Mouse (Mus musculus): ENCODE measurements around the gene Tada2b.

Gene Tada2b

DNA sequence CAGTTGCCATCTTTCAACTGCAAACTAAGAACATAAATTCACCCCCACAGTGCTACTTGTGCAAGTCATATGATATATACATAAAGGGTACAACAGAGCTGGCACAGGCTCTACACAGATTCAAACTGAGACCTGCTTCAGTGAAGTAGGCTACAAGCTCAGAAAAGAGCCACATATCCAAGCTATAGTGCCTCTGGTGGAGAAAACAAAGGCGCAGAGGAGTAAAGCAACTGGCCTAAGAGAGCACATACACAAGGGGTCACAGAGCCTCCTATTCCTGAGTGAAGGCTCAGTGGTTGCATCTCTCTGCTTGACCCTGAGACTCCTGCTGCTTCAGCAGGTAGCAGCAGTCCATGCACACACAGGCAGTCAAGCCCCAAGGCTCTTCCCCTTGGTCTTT lies 3.0 kb downstream of the Tada2b start:
- in situ Hi-C loops (cut with MboI, MseI): loop anchor here (5.0 kb wide), 1 partner anchor 101 kb away; no protein-coding TSS in a partner anchor

DNA sequence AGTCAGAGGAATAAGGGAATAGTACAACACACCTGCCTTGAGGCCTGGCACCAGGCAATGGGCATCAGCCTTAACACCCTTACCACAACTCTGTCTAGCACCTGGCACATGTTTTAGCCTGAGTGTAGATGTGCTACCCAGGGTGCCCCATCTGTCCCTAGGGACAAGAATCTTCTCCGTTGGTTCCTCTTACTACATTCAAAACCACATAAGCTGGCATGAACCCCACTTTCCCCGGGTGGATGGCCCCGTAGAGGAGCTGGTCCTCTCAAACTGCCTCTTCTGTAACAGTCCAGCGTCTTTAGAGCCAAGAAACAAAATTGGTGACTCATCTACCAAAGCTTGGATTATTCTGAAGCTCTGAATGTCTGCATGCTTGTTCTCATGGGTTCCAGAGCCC lies 3.7 kb downstream of the Tada2b start:
- in situ Hi-C loops (cut with MboI, MseI): loop anchor here (5.0 kb wide), 1 partner anchor 102 kb away; no protein-coding TSS in a partner anchor

DNA sequence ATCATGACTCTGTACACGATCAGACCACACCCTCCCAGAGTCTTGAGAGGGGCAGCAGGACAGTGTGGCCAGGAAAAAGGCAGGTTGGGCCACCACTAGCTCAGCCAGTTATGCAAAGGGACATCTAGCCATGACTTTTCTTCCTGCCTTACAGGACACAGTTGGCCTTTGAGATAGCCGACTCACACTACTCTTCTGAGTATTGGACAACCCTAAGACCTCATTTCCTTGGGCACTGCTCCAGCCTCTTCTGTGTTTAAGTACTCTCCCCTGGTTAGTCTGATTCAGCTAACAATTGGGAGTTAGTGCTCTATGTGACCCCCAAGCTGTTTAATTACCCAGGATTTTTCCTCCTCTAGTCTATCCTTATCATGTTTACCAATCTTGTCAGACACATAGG lies 4.3 kb downstream of the Tada2b start:
- in situ Hi-C loops (cut with MboI, MseI): loop anchor here (5.0 kb wide), 1 partner anchor 103 kb away; no protein-coding TSS in a partner anchor

DNA sequence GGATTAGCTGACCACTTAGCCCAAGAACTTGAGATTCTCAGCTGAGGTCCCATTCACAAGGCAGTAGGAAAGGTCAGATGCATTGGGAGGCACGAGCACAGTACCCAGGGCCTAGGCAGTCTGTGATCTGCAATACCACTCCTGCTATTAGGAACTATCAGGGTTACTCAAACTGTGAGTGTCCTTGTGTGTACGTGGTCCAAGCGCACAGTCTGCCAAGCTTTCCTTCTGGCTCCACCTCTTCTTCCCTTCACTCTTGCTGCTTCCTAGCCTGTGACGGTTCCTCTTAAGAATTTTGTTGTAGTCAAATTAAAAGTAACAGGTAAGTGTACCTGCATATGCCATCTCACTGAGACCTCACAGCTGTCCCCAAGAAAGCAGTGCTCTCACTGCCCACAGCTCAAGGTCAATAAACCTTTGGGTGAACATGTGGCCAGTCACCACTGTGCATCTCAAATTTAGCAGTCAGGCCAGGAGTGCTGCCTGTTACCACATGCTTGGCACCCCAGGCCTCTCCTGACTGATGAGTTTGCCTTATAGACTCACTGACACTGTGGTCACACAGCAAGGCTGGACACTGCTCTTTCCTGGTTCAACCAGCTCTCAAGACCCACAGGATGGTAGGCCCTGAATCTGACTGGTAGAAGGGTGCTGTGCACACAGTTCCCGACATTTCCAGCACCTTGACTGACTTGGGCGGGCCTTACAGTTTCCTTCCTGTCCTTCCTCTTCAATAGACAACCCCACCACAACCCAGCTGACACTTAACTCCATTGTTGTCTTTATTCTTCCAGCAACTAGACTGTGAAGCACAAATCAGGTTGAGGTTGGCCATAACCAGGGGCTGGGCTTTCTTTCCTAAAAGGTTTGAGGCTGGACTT lies 5.3 kb downstream of the Tada2b start:
- in situ Hi-C loops (cut with MboI, MseI): no loop called here

DNA sequence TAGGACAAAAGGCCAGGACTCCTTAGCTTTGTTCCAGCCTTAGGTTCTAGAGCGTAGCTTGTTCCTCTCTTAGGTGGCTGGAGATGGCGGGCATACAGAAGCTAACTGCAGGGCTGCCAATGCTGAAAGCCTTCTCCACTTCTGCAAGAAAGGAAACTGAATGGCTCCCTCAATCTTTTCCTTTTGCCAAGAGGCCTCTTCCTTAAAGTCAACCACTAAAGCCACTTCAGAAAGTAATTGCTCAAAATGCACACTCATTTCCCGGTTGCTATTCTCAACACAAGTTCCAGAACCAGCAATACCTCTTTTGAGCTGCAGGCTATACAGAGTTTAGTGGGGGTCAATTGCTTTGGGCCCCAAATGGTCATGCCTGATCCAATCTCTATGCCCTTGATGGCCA lies 6.6 kb downstream of the Tada2b start:
- in situ Hi-C loops (cut with MboI, MseI): no loop called here

DNA sequence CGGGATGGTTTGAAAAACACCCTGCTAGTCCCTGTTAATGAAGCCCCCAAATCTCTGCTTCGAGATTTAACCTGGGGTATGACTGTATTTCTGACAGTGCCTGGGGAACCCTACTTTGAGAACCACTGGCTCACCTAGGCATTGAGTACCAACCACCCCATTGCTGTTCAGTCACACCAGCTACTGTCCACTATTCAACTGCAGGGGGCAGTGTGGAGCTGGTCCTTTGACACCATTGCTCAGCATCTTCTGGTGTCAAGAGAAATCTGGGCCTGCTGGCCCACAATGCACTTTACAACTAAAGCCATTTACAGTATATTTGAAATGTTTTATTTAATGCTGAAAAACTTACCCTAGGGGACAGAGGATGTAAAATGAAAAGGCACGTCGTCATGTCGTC lies 9.8 kb downstream of the Tada2b start:
- in situ Hi-C loops (cut with MboI, MseI): no loop called here

DNA sequence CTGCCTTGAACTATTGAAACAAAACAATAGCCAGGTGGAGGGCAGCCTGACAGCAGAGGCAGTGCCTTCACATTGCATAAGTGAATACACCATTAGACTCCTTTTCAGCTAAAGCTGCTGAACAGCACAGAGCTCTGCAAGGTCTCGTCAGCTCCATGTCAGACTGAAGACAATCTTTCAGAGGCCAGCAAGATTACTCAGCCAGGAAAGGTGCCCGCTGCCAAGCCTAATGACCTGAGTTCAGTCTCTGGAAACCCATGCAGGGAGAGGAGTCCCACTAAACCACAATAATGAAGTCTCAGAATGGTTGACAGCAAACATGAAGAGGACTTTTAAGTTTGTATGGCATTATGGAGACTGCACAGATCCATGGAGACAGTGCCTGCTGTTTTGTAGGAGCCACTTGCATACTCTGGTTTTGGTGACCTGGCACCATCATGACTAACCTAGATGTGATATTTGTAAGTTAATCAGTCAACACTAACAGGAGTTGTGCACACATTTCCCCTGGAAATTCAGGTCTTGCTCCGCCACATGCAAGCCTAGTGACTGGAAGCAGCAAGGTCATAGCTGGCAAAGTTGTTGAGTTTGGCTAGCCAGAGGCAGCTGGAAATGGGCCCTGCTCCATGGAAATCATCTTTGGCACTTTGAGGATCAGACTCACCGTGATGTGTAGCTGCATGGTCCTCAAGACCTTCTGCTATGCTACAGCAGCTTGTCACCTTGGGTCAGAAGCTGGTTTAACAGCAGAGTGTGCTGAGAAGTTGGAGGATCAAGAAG lies 11.0 kb downstream of the Tada2b start:
- in situ Hi-C loops (cut with MboI, MseI): no loop called here

DNA sequence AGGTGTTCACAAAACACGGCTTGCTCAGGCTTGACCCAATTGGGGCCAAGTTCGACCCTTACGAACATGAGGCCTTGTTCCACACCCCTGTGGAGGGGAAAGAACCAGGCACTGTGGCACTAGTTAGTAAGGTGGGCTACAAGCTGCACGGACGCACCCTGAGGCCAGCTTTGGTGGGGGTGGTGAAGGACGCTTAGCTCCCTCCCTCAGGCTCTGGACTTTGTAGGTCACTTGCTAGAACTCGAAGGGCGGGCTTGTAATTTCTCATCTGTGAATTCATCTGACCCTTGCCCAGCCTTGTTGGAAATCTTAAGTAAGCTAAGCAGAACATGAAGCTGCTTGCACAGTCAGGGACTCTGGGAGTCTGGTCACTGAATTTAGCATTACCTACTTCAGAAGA lies 12.9 kb downstream of the Tada2b start:
- in situ Hi-C loops (cut with MboI, MseI): no loop called here

DNA sequence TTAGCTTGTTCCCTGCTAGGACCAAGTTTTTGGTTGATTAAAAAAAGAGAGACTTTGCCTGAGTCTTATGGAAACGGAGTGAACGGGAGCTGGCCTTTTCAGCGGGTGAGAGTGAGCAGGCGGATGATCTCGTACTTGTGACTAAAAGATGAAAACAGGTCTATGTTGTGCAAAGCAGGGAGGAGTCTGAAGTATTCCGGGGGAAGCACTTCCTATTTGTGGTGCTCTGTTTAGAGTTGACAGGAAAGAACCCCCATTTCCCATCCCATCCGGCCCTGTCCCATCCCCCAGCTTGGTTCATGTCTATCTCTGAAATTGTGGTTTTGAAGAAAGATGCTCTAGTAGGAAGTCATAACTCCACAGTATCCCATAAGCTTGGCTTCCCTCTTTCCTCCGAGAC lies 18.2 kb downstream of the Tada2b start:
- in situ Hi-C loops (cut with MboI, MseI): no loop called here

DNA sequence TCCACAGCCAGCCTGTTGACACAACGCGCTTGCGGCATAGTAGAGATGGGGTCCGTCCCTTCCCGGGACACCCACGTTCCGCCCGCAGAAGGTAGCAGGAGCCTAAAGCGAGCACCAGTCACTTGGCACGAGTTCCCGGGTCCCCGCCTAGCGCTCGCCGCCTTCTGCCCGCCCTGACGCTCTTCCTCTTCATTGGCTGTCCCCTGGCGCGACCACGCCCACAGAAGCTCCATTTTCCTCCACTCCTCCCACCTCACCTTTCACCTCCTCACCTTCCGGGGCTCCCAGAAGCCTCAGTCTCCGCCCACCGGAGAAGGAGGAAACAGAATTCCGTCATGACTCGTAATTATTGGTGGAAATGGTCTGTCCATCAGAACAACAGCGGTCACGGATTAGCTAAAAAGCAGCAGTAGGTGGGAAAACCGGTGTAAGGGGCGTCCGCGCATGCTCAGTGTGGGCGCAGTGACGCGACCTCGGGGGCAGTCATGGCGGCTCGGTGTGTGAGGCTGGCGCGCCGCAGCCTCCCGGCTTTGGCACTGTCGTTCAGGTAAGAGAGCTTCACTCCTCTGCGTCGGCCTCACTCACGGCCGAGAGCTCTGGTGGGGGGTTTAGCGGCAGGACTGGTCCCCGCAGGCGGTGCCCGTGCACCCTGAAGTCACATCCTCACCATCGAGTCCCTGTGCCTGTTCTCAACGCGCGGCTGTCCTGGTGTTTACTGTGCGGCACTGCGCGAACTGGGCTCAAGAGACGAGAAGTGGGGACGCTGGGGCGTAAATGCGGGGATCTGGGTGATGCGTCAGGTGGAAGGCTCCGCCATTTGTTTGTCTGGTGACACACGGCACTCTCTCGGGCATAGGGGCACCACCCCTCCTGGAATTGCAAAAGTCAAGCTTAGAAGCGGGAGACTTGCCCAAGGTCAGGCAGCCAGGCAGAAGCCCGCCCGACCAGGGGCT lies 19.1 kb downstream of the Tada2b start, which contains the start of gene Grpel1:
TSS of gene Grpel1 (plus strand) at position 290 of the 953 bp plus-strand sequence.
- in situ Hi-C loops (cut with MboI, MseI): loop anchor here (5.0 kb wide), 1 partner anchor 277 kb away; no protein-coding TSS in a partner anchor

DNA sequence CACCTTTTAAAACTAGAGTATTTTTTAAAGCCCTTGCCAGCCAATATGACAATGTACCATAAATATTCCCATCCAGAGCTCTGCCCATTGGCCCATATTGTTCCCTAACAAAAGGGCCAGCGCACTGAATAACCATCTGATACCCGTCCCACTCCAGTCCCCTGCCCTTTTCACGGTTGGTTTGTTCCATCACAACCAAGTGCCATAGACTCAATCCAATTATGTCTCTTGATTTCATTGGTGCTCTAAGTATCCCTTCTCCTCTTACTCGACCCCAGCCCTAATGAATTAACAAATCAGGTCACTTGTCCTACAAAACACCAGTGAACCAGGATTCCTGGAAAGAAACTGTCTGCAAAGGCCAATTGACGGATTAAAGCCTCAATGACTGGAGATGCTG lies 20.7 kb downstream of the Tada2b start:
- in situ Hi-C loops (cut with MboI, MseI): loop anchor here (5.0 kb wide), 1 partner anchor 279 kb away; no protein-coding TSS in a partner anchor

DNA sequence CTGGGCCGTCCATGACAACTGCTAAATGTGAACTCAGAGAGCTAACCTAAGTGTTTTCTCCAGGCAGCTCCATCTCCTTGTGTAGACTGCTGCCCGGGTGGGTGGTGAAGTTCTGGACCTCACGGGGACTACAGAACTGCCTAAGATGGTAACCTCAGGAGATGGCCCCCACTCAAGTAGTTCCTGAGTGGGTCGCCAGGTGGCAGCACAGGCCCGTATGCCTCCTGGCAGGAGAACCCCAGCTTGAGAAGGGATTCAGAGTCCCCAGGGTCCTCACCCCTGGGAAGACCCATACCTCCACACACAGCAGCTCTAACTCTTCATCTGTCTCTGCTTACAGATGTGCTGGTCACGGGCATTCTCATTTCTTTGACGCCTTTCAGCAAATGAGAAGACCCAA lies 21.3 kb downstream of the Tada2b start:
- in situ Hi-C loops (cut with MboI, MseI): loop anchor here (5.0 kb wide), 1 partner anchor 279 kb away; no protein-coding TSS in a partner anchor

DNA sequence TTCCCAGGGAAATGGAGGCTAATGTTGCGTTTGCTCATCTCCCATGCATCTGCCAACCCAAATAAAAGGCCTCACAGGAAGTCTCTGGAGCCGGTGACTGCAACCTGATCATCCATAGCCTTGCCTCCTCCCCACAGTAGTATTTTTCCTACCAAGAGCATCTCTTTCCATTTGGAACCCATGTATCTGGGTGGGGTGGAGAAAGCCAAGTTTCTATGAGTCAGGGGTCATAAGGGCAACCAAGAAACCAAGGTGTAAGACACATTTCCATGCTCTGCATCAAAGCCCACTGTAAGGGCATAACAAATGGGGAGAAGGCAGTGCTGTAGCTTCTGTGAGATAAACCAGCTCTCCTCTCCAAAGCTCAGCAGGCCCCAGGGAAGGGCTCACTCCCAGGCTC lies 22.9 kb downstream of the Tada2b start:
- in situ Hi-C loops (cut with MboI, MseI): loop anchor here (5.0 kb wide), 1 partner anchor 281 kb away; no protein-coding TSS in a partner anchor

DNA sequence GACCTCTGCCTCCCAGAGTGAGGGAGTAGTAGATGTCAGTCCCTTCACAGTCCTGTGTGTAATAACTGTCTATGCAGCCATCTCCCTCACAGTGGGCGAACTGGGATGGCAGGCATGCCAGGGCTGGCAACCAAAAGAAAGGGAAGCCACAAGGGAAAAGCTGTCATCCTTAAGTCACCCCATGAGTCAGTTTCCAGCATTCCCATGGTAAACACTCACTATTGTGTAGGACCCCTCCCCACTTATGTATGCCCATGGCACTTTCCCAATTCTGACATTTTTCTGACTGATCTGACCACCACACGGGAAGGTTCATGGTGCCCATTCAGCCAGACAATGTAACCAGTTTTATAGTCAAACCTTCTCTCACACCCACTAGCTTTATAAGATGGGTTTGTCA lies 23.4 kb downstream of the Tada2b start:
- in situ Hi-C loops (cut with MboI, MseI): loop anchor here (5.0 kb wide), 1 partner anchor 282 kb away; no protein-coding TSS in a partner anchor

DNA sequence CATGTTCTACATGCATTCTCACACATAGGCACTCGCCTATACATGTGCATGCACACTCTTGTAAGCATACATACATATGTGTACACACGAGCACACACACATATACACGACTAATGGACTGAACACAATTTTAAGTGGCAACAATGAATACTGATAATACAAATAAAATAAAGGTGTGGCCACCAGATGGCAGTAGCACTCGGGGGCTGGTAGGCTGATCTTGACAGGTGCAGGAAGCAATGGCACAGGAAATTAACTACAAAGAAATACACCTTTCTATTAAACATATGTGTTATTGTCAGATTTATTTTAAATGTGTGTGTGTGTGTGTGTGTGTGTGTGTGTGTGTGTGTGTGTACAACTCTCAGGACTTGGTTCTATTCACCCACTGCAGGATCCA lies 25.2 kb downstream of the Tada2b start:
- in situ Hi-C loops (cut with MboI, MseI): no loop called here

DNA sequence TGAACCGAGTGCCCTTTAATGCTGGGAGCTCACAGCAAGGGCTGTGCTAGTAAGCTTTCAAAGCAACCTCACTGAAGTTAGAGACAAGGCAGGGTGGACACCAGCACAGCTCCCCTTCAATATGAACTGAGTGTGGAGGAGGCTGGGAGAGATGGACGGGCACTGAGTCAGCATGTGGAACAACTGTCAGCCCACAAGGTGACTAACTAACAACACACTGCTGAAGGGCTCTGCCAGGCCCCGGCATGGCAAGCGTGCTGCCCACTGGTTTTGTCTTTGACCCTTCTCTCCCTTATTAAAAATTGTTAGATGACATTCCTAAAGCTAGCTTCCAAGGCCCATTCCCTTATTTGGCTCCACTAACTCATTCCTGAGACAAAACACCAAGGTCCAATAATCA lies 26.4 kb downstream of the Tada2b start:
- in situ Hi-C loops (cut with MboI, MseI): no loop called here

DNA sequence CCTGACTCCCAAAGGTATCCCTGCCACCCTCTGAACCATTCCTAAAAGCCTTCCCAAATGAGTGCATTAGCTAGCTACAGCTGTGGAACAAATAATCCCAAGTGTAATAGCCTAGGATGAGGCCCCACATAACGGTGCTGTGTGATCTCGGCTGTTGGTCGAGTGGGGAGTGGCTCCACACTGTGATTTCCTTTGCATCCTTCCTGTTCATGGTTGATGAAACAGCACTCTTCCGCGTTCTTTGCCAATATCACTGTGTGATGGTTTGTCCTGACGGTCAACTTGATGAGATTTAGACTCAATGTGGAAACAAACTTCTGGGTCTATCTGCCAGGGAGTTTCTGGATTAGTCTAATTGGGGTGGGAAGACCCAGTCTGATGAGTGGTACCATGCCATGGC lies 31.3 kb downstream of the Tada2b start:
- in situ Hi-C loops (cut with MboI, MseI): no loop called here

DNA sequence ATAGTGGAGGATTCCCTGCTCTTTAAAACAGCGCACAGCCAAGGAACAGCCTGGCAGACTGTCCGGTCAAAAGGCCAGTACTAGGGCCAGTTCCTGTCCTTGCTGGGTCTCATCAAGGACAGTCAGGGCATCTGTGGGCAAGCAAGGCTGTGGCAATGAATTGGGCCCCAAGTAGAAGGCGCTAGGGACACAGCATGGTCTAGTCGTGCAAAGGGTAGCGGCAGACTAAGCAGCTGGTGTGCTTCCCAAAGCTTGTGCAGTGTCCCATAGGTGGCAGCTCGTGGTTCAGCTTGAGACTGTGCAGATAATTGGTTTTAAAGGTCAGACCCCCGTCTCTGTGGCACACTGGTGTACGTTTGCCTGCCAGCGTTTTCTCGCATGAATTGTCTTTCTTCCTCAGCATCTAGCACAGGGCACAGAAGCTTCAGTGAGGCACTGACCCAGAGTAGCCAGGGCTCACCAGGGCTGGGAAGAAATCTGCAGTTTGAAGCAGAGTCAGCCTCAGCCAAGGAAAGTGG lies 32.2 kb downstream of the Tada2b start:
- in situ Hi-C loops (cut with MboI, MseI): no loop called here

DNA sequence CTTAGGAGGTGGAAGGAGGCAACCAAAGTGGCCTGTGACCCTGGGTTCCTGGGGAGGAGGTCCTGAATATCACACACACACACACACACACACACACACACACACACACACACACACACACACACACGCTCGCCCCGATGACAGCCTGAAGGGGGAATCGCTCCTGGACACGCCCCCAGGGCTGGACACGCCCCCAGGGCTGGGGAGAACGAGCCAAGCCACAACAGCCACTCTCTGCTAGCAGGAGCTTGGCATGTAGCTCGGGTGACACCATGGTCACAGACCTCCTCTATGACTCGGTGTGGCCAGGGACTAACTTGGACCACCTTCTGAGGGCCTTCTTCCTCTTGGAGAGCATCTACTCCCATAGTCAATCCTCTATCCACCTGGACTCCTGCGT lies 33.0 kb downstream of the Tada2b start:
- in situ Hi-C loops (cut with MboI, MseI): no loop called here

DNA sequence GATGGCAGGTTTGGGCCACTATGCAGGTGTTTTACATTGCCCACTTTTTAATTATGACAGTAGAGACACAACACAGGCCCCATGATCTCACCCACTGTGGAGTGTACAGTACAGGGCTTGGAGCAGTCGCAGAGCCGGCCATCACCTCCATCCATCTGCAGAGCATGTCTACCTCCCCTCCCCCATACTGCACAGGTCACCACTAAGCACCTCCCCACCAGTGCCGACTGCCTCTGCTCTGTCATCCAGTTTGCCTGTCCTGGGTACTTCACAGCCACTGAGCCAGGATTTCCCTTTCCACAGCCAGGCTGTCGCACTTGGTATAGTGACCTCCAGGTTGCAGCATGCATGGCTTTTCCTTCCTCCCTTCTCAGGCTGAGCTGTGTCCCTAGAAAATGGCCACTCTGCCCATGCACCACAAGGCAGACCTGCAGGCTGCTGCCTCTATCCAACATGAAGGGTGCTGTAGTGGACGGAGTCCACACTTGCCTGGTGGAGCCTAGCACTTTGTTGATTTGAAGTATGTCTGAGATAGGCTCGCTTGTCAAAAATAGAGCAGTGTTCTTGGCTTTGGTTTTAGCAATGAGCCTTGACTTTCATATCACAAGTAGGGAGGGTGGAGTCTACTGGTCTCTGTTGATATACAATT lies 34.3 kb downstream of the Tada2b start:
- in situ Hi-C loops (cut with MboI, MseI): no loop called here

All from regulatory T cell (primary cell).